Mouse (Mus musculus): ENCODE results near the gene Gsta2. TPM values are rescaled to one million over a fixed set of nuclear protein-coding genes. Genes with fewer than 3 reads are reported as not detected.
"Not testable (repeated sequence)": the region's sequence is repeated elsewhere in the genome, so short reads cannot be mapped to it uniquely, and the experiment has no call there.

Gsta2 gene
- polyA plus RNA-seq, 1 experiment from 2014 or later: not detected

GRCm38 (mm10) chr9:78371441-78371840 lies 15.9 kb upstream of the Gsta2 start:
- no peak overlapping the region for H3K9ac ChIP-seq (ENCODE audit: low read length)
- no peaks in the 10 kb centered on the region for H3K36me3 ChIP-seq (ENCODE audit: control insufficient read depth, insufficient read depth, low read length)
- no peak overlapping the region for H3K27ac ChIP-seq (ENCODE audit: low read depth, low read length)
- H3K9me3 ChIP-seq (ENCODE audit: control insufficient read depth, low read length): no peaks in the 10 kb centered on the region
- H3K4me3 ChIP-seq (ENCODE audit: low read depth, low read length): no peak overlapping the region
- WGBS: 92% methylated on average over 3 of the region's 3 CpGs
- no peak overlapping the region for H3K4me2 ChIP-seq (ENCODE audit: low read depth)
- no peak for ATAC-seq (ENCODE audit: insufficient read depth, low FRiP score, low TSS enrichment)
- no peaks in the 10 kb centered on the region for H3K27me3 ChIP-seq (ENCODE audit: control insufficient read depth, insufficient read depth, low read length)
- DNase-seq (ENCODE audit: low spot score): no peak
- no peaks in the 10 kb centered on the region for H3K4me1 ChIP-seq (ENCODE audit: control insufficient read depth, insufficient read depth, low read length)

DNA sequence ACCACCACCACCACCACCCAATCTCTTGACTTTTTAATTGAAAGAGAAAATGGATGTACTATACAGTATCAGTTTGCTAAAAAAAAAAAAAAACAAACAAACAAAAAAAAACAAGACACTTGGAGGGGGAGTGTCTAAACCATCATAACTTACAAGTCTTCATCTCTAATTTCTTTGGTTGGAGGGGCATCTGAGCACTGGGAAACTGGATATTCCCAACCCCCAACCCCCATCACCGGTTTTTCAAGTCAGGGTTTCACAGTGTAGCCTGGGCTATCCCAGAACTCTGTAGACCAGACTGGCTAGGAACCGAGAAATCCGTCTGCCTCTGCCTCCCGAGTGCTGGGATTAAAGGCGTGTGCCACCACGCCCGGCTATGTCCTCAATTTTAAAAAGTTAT lies 14.2 kb upstream of the Gsta2 start:
- Histone ChIP-seq H3K4me1 (ENCODE audit: control insufficient read depth, insufficient read depth, low read length) (no peaks in the 10 kb centered on the region), H3K4me3 (ENCODE audit: low read depth, low read length) (no peak overlapping the region), H3K9ac (ENCODE audit: low read length) (no peak overlapping the region), H3K9me3 (ENCODE audit: control insufficient read depth, low read length) (no peaks in the 10 kb centered on the region), H3K27me3 (ENCODE audit: control insufficient read depth, insufficient read depth, low read length) (no peaks in the 10 kb centered on the region), H3K36me3 (ENCODE audit: control insufficient read depth, insufficient read depth, low read length) (no peaks in the 10 kb centered on the region), H3K27ac (ENCODE audit: low read depth, low read length) (no peak overlapping the region), H3K4me2 (ENCODE audit: low read depth) (no peak overlapping the region)
- ATAC-seq (ENCODE audit: insufficient read depth, low FRiP score, low TSS enrichment): no peak
- DNase-seq (ENCODE audit: low spot score): no peak
- 90% methylated on average over 7 of the region's 7 CpGs for WGBS

DNA sequence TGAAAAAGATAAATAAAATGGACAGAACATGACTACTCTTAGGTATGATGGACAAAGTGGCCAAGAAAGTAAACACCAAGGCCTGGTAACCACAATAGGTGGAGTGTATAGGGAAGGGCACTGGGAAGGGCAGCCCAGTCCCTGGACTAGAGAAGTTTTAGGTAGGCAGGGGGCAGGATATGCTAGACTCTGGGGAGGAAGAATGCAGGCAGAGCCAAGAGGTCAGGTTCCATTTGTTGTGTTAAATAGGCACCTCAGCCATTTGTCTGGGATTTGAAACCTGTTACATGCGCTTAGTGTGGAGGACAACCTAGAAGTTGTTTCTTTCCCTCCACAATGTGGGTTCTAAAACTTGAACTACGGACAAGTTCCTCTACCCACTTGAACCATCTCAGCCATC lies 13.8 kb upstream of the Gsta2 start:
- Histone ChIP-seq H3K36me3 (ENCODE audit: control insufficient read depth, insufficient read depth, low read length) (no peaks in the 10 kb centered on the region), H3K27ac (ENCODE audit: low read depth, low read length) (no peak overlapping the region), H3K9ac (ENCODE audit: low read length) (no peak overlapping the region), H3K9me3 (ENCODE audit: control insufficient read depth, low read length) (no peaks in the 10 kb centered on the region), H3K4me3 (ENCODE audit: low read depth, low read length) (no peak overlapping the region), H3K4me2 (ENCODE audit: low read depth) (no peak overlapping the region), H3K27me3 (ENCODE audit: control insufficient read depth, insufficient read depth, low read length) (no peaks in the 10 kb centered on the region), H3K4me1 (ENCODE audit: control insufficient read depth, insufficient read depth, low read length) (no peaks in the 10 kb centered on the region)
- no peak for DNase-seq (ENCODE audit: low spot score)
- 92% methylated on average over 2 of the region's 2 CpGs for WGBS
- no peak for ATAC-seq (ENCODE audit: insufficient read depth, low FRiP score, low TSS enrichment)

DNA sequence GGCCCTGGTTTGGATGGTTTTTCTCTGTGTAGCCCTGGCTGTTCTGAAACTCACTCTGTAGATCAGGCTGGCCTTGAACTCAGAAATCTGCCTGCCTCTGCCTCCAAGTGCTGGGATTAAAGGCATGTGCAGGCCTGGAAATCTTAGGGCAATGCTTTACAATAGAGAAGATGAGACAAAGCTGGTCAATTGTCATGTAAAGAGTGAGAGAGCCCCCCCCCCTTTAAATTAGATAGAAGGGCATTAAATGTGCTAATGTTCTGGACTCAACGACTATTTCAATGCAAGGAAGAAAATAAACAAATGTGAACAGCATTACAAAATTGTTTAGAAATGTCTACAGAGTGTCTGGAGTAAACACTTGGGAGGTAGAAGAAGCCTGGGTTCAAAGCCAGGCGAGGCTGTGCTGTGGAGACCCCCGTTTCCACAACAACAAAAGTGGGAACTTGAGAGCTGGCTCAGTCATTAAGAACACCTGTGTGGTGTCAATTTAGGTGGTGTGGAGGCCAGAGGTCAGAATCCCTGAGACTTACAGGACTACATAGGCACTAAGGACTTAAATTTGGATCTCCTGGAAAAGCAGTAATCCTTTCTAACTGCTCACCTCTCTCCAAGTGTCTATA lies 13.2 kb upstream of the Gsta2 start:
- H3K27me3 ChIP-seq (ENCODE audit: control insufficient read depth, insufficient read depth, low read length): no peaks in the 10 kb centered on the region
- 77% methylated on average over 3 of the region's 3 CpGs for WGBS
- no peak overlapping the region for H3K4me3 ChIP-seq (ENCODE audit: low read depth, low read length)
- no peaks in the 10 kb centered on the region for H3K9me3 ChIP-seq (ENCODE audit: control insufficient read depth, low read length)
- no peak for DNase-seq (ENCODE audit: low spot score)
- H3K4me1 ChIP-seq (ENCODE audit: control insufficient read depth, insufficient read depth, low read length): no peaks in the 10 kb centered on the region
- no peaks in the 10 kb centered on the region for H3K36me3 ChIP-seq (ENCODE audit: control insufficient read depth, insufficient read depth, low read length)
- no peak overlapping the region for H3K4me2 ChIP-seq (ENCODE audit: low read depth)
- no peak for ATAC-seq (ENCODE audit: insufficient read depth, low FRiP score, low TSS enrichment)
- no peak overlapping the region for H3K9ac ChIP-seq (ENCODE audit: low read length)
- H3K27ac ChIP-seq (ENCODE audit: low read depth, low read length): no peak overlapping the region

DNA sequence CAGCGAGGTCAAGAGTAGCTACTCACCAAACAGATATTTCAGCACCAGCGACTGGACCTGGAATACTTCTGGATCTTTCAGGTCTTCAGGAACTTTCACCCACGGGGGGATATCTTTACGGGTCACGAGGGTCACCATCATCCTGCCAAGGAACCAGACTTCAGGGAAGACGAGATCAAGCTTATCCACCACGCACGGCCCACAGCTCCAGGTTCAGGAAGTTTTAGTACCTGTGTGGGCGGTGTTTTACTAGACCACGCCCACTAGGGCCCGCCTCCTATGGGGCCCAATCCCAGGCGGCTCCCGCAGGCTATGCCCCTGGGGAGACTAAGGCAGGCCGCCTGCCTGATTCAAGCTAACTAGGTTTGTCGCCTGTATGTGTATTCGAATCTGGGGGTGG lies 12.4 kb upstream of the Gsta2 start, which contains the start of gene Dppa5a:
TSS of gene Dppa5a (minus strand) at position 219 of the 400 bp plus-strand sequence.
- 92% methylated on average over 16 of the region's 16 CpGs for WGBS
- not testable (repeated sequence) for H3K4me1 ChIP-seq (ENCODE audit: control insufficient read depth, insufficient read depth, low read length); H3K36me3 ChIP-seq (ENCODE audit: control insufficient read depth, insufficient read depth, low read length); H3K4me2 ChIP-seq (ENCODE audit: low read depth); ATAC-seq (ENCODE audit: insufficient read depth, low FRiP score, low TSS enrichment); DNase-seq (ENCODE audit: low spot score); H3K9me3 ChIP-seq (ENCODE audit: control insufficient read depth, low read length); H3K27ac ChIP-seq (ENCODE audit: low read depth, low read length); H3K27me3 ChIP-seq (ENCODE audit: control insufficient read depth, insufficient read depth, low read length); H3K9ac ChIP-seq (ENCODE audit: low read length); H3K4me3 ChIP-seq (ENCODE audit: low read depth, low read length)

GRCm38 (mm10) chr9:78365850-78366544 lies 10.4 kb upstream of the Gsta2 start:
- DNase-seq (ENCODE audit: low spot score) (no peak), ATAC-seq (ENCODE audit: insufficient read depth, low FRiP score, low TSS enrichment) (no peak)
- H3K9me3 ChIP-seq (ENCODE audit: control insufficient read depth, low read length): no peaks in the 10 kb centered on the region
- no peak overlapping the region for H3K9ac ChIP-seq (ENCODE audit: low read length)
- H3K4me2 ChIP-seq (ENCODE audit: low read depth): no peak overlapping the region
- no peaks in the 10 kb centered on the region for H3K27me3 ChIP-seq (ENCODE audit: control insufficient read depth, insufficient read depth, low read length)
- no peak overlapping the region for H3K27ac ChIP-seq (ENCODE audit: low read depth, low read length)
- WGBS: 82% methylated on average over 13 of the region's 13 CpGs
- no peaks in the 10 kb centered on the region for H3K36me3 ChIP-seq (ENCODE audit: control insufficient read depth, insufficient read depth, low read length)
- H3K4me1 ChIP-seq (ENCODE audit: control insufficient read depth, insufficient read depth, low read length): no peaks in the 10 kb centered on the region
- no peak overlapping the region for H3K4me3 ChIP-seq (ENCODE audit: low read depth, low read length)

DNA sequence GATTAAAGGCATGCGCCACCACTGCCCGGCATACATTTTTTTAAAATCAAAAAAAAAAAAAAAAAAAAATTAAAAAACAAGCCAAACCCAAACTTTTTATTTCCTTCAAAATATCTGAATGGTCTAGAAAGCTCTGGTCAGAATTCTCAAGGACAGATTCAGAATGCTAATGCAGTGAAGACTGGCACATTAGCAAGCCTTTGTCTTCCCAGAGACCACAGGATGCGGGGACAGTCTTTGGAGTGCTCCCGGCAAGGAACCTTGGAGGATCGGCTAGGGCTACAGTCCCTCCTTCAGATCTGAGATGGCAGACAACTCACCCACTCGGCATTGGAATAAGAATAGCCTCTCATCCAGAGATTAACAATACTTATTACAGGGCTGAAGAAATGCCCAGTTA lies 9.1 kb upstream of the Gsta2 start:
- no peaks in the 10 kb centered on the region for H3K4me1 ChIP-seq (ENCODE audit: control insufficient read depth, insufficient read depth, low read length)
- H3K27ac ChIP-seq (ENCODE audit: low read depth, low read length): no peak overlapping the region
- no peaks in the 10 kb centered on the region for H3K9me3 ChIP-seq (ENCODE audit: control insufficient read depth, low read length)
- no peak for DNase-seq (ENCODE audit: low spot score)
- no peaks in the 10 kb centered on the region for H3K36me3 ChIP-seq (ENCODE audit: control insufficient read depth, insufficient read depth, low read length)
- no peaks in the 10 kb centered on the region for H3K27me3 ChIP-seq (ENCODE audit: control insufficient read depth, insufficient read depth, low read length)
- no peak for ATAC-seq (ENCODE audit: insufficient read depth, low FRiP score, low TSS enrichment)
- H3K9ac ChIP-seq (ENCODE audit: low read length): no peak overlapping the region
- WGBS: 90% methylated on average over 6 of the region's 6 CpGs
- no peak overlapping the region for H3K4me2 ChIP-seq (ENCODE audit: low read depth)
- no peak overlapping the region for H3K4me3 ChIP-seq (ENCODE audit: low read depth, low read length)

DNA sequence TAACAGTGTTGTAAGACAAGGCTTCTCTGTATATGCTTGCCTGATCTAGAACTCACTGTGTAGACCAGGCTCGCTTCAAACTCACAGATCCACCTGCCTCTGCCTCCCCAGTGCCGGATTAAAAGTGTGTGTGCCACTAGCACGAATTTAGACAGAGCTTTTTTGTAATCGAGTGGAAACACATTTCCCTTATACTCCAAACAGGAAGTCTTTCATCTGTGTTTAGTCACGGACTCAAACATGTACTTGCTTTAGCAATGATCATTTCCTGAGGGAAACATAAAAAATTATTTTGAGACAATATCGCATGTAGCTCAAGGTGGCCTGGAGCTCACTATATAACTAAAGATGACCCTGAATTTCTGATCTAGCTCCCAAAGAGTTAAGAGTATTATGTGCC lies 7.8 kb upstream of the Gsta2 start:
- no peak overlapping the region for H3K4me2 ChIP-seq (ENCODE audit: low read depth)
- DNase-seq (ENCODE audit: low spot score): no peak
- no peak overlapping the region for H3K27ac ChIP-seq (ENCODE audit: low read depth, low read length)
- ATAC-seq (ENCODE audit: insufficient read depth, low FRiP score, low TSS enrichment): no peak
- 82% methylated on average over 6 of the region's 6 CpGs for WGBS
- H3K4me1 ChIP-seq (ENCODE audit: control insufficient read depth, insufficient read depth, low read length): no peaks in the 10 kb centered on the region
- no peaks in the 10 kb centered on the region for H3K27me3 ChIP-seq (ENCODE audit: control insufficient read depth, insufficient read depth, low read length)
- no peaks in the 10 kb centered on the region for H3K9me3 ChIP-seq (ENCODE audit: control insufficient read depth, low read length)
- no peak overlapping the region for H3K9ac ChIP-seq (ENCODE audit: low read length)
- no peak overlapping the region for H3K4me3 ChIP-seq (ENCODE audit: low read depth, low read length)
- H3K36me3 ChIP-seq (ENCODE audit: control insufficient read depth, insufficient read depth, low read length): no peaks in the 10 kb centered on the region

GRCm38 (mm10) chr9:78360484-78360872 lies 4.9 kb upstream of the Gsta2 start:
- H3K9me3 ChIP-seq (ENCODE audit: control insufficient read depth, low read length): no peaks in the 10 kb centered on the region
- no peak overlapping the region for H3K27ac ChIP-seq (ENCODE audit: low read depth, low read length)
- no peak overlapping the region for H3K4me3 ChIP-seq (ENCODE audit: low read depth, low read length)
- no peak overlapping the region for H3K9ac ChIP-seq (ENCODE audit: low read length)
- no peaks in the 10 kb centered on the region for H3K27me3 ChIP-seq (ENCODE audit: control insufficient read depth, insufficient read depth, low read length)
- no peak overlapping the region for H3K4me2 ChIP-seq (ENCODE audit: low read depth)
- no peaks in the 10 kb centered on the region for H3K36me3 ChIP-seq (ENCODE audit: control insufficient read depth, insufficient read depth, low read length)
- H3K4me1 ChIP-seq (ENCODE audit: control insufficient read depth, insufficient read depth, low read length): no peaks in the 10 kb centered on the region
- WGBS: 50% methylated on average over 2 of the region's 2 CpGs
- ATAC-seq (ENCODE audit: insufficient read depth, low FRiP score, low TSS enrichment) (no peak), DNase-seq (ENCODE audit: low spot score) (no peak)
